Comparison of ENCODE assay signal across 11 mouse cellular contexts in genomic region chr16:95449361-95449725, GRCm38 (mm10).
DNase-seq lines count a peak whose midpoint lies in the region; ATAC-seq and TF ChIP-seq lines count a peak whose summit lies in the region.
"Had no signal": no experiment of that assay in that cellular context is flagged by ENCODE, and none has a peak within 500 bp of the region (broad histone marks: within the 10 kb centered on the region; RNA-seq: fewer than 3 reads in every experiment).

No protein-coding gene starts in this region.

- DNase-seq in hindbrain, embryonic 10.5 days (ENCODE audit: low spot score) = no peak
- no peak for DNase-seq in hindbrain, embryonic 11.5 days (ENCODE audit: low spot score)
- peak; percentile 52 for DNase-seq in kidney, postnatal 0 days (ENCODE audit: low spot score)
- DNase-seq in urinary bladder, postnatal 10 days (ENCODE audit: low spot score) = no peak
- no peak for DNase-seq in ovary, adult 18-20 months (ENCODE audit: low spot score)
- DNase-seq in right cerebral cortex, postnatal 10 days (ENCODE audit: low spot score in 2 of 2) = no peak
- DNase-seq: right cerebral cortex, postnatal 14 days had no signal

- ATAC-seq in hindbrain, embryonic 11.5 days (ENCODE audit: low FRiP score) = no peak
- ATAC-seq in kidney, postnatal 0 days (replicated peaks; ENCODE audit: low FRiP score, low read depth) = no peak

- H3K9ac ChIP-seq in hindbrain, embryonic 11.5 days (ENCODE audit: low read depth, low read length) = no peak overlapping the region
- no peak overlapping the region for H3K9ac ChIP-seq in kidney, postnatal 0 days (ENCODE audit: low read depth, low read length)
- H3K9ac ChIP-seq: hindbrain, embryonic 15.5 days had no signal

- H3K27me3 ChIP-seq in hindbrain, embryonic 10.5 days (ENCODE audit: insufficient read depth, poor library complexity, severe bottlenecking) = no peaks in the 10 kb centered on the region
- H3K27me3 ChIP-seq in hindbrain, embryonic 11.5 days (ENCODE audit: control insufficient read depth, insufficient read depth, low read length) = no peaks in the 10 kb centered on the region
- H3K27me3 ChIP-seq in kidney, postnatal 0 days (ENCODE audit: insufficient read depth, low read length) = no peaks in the 10 kb centered on the region
- no peaks in the 10 kb centered on the region for H3K27me3 ChIP-seq in megakaryocyte, embryonic 14.5 days (replicated peaks)
- H3K27me3 ChIP-seq: hindbrain, embryonic 15.5 days had no signal

- H3K36me3 ChIP-seq in hindbrain, embryonic 10.5 days = no peaks in the 10 kb centered on the region
- no peaks in the 10 kb centered on the region for H3K36me3 ChIP-seq in hindbrain, embryonic 11.5 days (ENCODE audit: control insufficient read depth, insufficient read depth, low read length)
- no peaks in the 10 kb centered on the region for H3K36me3 ChIP-seq in kidney, postnatal 0 days (ENCODE audit: insufficient read depth, low read length)
- H3K36me3 ChIP-seq in megakaryocyte, embryonic 14.5 days (replicated peaks; ENCODE audit: low read length) = no peaks in the 10 kb centered on the region
- H3K36me3 ChIP-seq: hindbrain, embryonic 15.5 days had no signal

- H3K4me2 ChIP-seq in hindbrain, embryonic 11.5 days (replicated peaks; ENCODE audit: low read depth, low read length) = no peak overlapping the region
- H3K4me2 ChIP-seq in kidney, postnatal 0 days (ENCODE audit: low read length) = no peak overlapping the region
- H3K4me2 ChIP-seq: hindbrain, embryonic 15.5 days had no signal

- no peaks in the 10 kb centered on the region for H3K9me3 ChIP-seq in hindbrain, embryonic 10.5 days
- no peaks in the 10 kb centered on the region for H3K9me3 ChIP-seq in hindbrain, embryonic 11.5 days (ENCODE audit: control insufficient read depth, low read length)
- H3K9me3 ChIP-seq in kidney, postnatal 0 days (replicated peaks; ENCODE audit: low read length) = no peaks in the 10 kb centered on the region
- H3K9me3 ChIP-seq in megakaryocyte, embryonic 14.5 days = no peaks in the 10 kb centered on the region
- H3K9me3 ChIP-seq: hindbrain, embryonic 15.5 days had no signal

- H3K4me3 ChIP-seq in hindbrain, embryonic 10.5 days = no peak overlapping the region
- no peak overlapping the region for H3K4me3 ChIP-seq in hindbrain, embryonic 11.5 days (ENCODE audit: low read depth, low read length)
- H3K4me3 ChIP-seq in bone marrow, adult 2 months (replicated peaks; ENCODE audit: control insufficient read depth, low read depth, low read length) = no peak overlapping the region
- H3K4me3 ChIP-seq in kidney, postnatal 0 days (replicated peaks; ENCODE audit: low read depth, low read length) = no peak overlapping the region
- H3K4me3 ChIP-seq in megakaryocyte, embryonic 14.5 days (replicated peaks) = peak overlapping the region; percentile 70
- H3K4me3 ChIP-seq: hindbrain, embryonic 15.5 days had no signal

- no peak for TF ChIP-seq POLR2A in bone marrow, adult 2 months (IDR thresholded peaks at IDR 0.05; ENCODE audit: borderline replicate concordance, control insufficient read depth, low read depth, low read length)

- no peak; the same call in 1 of the 2 replicates for TF ChIP-seq CTCF in bone marrow, adult 2 months (IDR thresholded peaks at IDR 0.05; ENCODE audit: control insufficient read depth, insufficient read depth, low read length)
- TF ChIP-seq CTCF in kidney, postnatal 0 days (IDR thresholded peaks at IDR 0.05; ENCODE audit: low read depth) = peak; percentile 18; the same call in 1 of the 2 replicates

- peak overlapping the region; percentile 30; the same call in 1 of the 2 replicates for H3K27ac ChIP-seq in hindbrain, embryonic 10.5 days
- H3K27ac ChIP-seq in hindbrain, embryonic 11.5 days (ENCODE audit: low read depth, low read length) = no peak overlapping the region
- peak overlapping the region; percentile 65 for H3K27ac ChIP-seq in bone marrow, adult 2 months (ENCODE audit: control insufficient read depth, insufficient read depth, low read depth, low read length, poor library complexity)
- peak overlapping the region; percentile 71 for H3K27ac ChIP-seq in kidney, postnatal 0 days
- H3K27ac ChIP-seq: hindbrain, embryonic 15.5 days; macrophage had no signal

- 84% methylated on average over 5 of the region's 5 CpGs for WGBS in hindbrain, embryonic 10.5 days
- WGBS in hindbrain, embryonic 11.5 days = 83% methylated on average over 5 of the region's 5 CpGs
- 2% methylated on average over 5 of the region's 5 CpGs for WGBS in bone marrow, adult 2 months
- WGBS in kidney, postnatal 0 days = 52% methylated on average over 5 of the region's 5 CpGs

- H3K4me1 ChIP-seq in hindbrain, embryonic 10.5 days (replicated peaks) = peaks cover 15% of the 10 kb centered on the region; the same call in 1 of the 2 replicates
- no peaks in the 10 kb centered on the region for H3K4me1 ChIP-seq in hindbrain, embryonic 11.5 days (replicated peaks; ENCODE audit: control insufficient read depth, insufficient read depth, low read length)
- H3K4me1 ChIP-seq in bone marrow, adult 2 months (ENCODE audit: control insufficient read depth, insufficient read depth, low read length) = peaks cover 8% of the 10 kb centered on the region
- H3K4me1 ChIP-seq in kidney, postnatal 0 days (replicated peaks; ENCODE audit: insufficient read depth, low read length) = no peaks in the 10 kb centered on the region
- peaks cover 84% of the 10 kb centered on the region for H3K4me1 ChIP-seq in megakaryocyte, embryonic 14.5 days
- H3K4me1 ChIP-seq: hindbrain, embryonic 15.5 days had no signal
